Mouse (Mus musculus): Measurements from ENCODE around the gene Neurl4. TPM values are rescaled to one million over a fixed set of nuclear protein-coding genes. Genes with fewer than 3 reads are reported as not detected.

Gene Neurl4
- polyA plus RNA-seq, 1 experiment from 2014 or later: 13.8 TPM

GRCm38 (mm10) chr11:69908645-69909044 lies 7.8 kb downstream of the Neurl4 start:
- Histone ChIP-seq H3K4me2 (no peak overlapping the region), H3K9ac (no peak overlapping the region), H3K9me3 (no peaks in the 10 kb centered on the region), H3K36me3 (peaks cover 96% of the 10 kb centered on the region), H3K27me3 (no peaks in the 10 kb centered on the region), H3K27ac (replicated peaks) (no peak overlapping the region), H3K4me1 (replicated peaks) (peaks cover 10% of the 10 kb centered on the region), H3K4me3 (no peak overlapping the region)
- WGBS: 95% methylated on average over 11 of the region's 11 CpGs
- no peak for ATAC-seq (ENCODE audit: low read depth)

DNA sequence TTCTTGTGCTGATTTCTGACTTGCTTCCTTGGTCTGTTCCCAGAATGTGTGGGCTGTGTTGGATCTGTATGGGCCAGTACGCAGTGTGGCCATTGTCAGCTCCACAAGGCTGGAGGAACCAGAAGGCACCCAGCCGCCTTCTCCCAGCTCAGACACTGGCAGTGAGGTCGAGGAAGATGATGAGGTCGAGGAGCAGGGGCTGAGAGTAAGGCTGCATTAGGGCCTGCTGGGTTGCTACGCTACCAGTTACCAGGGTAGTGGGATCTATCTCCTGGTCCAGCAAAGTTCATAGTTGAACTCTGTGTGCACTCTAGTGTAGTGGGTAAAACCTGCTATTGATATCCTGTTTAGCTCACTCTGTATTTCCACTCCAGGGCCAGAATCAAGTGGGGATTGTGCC lies 8.3 kb downstream of the Neurl4 start:
- Histone ChIP-seq H3K9me3 (no peaks in the 10 kb centered on the region), H3K27ac (replicated peaks) (no peak overlapping the region), H3K4me3 (no peak overlapping the region), H3K27me3 (no peaks in the 10 kb centered on the region), H3K4me1 (replicated peaks) (peaks cover 11% of the 10 kb centered on the region), H3K36me3 (peaks cover 90% of the 10 kb centered on the region), H3K4me2 (no peak overlapping the region), H3K9ac (no peak overlapping the region)
- ATAC-seq (ENCODE audit: low read depth): no peak
- 94% methylated on average over 5 of the region's 5 CpGs for WGBS

GRCm38 (mm10) chr11:69910177-69910576 lies 9.3 kb downstream of the Neurl4 start:
- Histone ChIP-seq H3K9me3 (no peaks in the 10 kb centered on the region), H3K4me3 (no peak overlapping the region), H3K27me3 (no peaks in the 10 kb centered on the region), H3K36me3 (peaks cover 87% of the 10 kb centered on the region), H3K4me2 (no peak overlapping the region), H3K9ac (no peak overlapping the region), H3K27ac (replicated peaks) (no peak overlapping the region), H3K4me1 (replicated peaks) (peaks cover 20% of the 10 kb centered on the region)
- no peak for ATAC-seq (ENCODE audit: low read depth)
- WGBS: 90% methylated on average over 8 of the region's 8 CpGs

- Histone ChIP-seq H3K4me1 (replicated peaks) (peaks cover 28% of the 10 kb centered on the region), H3K27ac (replicated peaks) (no peak overlapping the region)
- WGBS: 93% methylated on average over 17 of the region's 17 CpGs
Measured at GRCm38 (mm10) chr11:69910781-69911560, 10.1 kb downstream of the Neurl4 start.

DNA sequence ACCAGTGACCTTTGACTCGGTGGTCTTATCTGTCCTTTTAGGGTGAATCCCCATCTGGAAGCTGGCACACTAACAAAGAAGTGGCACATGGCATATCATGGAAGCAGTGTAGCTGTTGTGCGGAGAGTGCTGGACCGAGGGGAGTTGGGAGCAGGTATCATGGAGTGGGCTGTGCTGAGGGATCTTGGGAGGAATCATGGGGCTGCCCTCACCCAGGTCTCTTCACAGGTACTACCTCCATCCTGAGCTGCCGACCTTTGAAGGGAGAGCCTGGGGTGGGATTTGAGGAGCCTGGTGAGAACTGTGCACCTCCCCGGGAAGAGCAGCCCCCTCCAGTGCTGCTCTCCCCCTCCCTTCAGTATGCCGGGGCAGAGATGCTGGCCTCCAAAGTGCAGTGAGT lies 10.8 kb downstream of the Neurl4 start:
- WGBS: 92% methylated on average over 6 of the region's 6 CpGs
- H3K4me3 ChIP-seq: no peak overlapping the region
- ATAC-seq (ENCODE audit: low read depth): no peak
- H3K9me3 ChIP-seq: no peaks in the 10 kb centered on the region
- H3K9ac ChIP-seq: no peak overlapping the region
- no peak overlapping the region for H3K27ac ChIP-seq (replicated peaks)
- no peaks in the 10 kb centered on the region for H3K27me3 ChIP-seq
- peaks cover 33% of the 10 kb centered on the region for H3K4me1 ChIP-seq (replicated peaks)
- H3K36me3 ChIP-seq: peaks cover 86% of the 10 kb centered on the region
- no peak overlapping the region for H3K4me2 ChIP-seq

More at GRCm38 (mm10) chr11:69910781-69911560, 10.1 kb downstream of the Neurl4 start:
- H3K27me3 ChIP-seq: no peaks in the 10 kb centered on the region
- peaks cover 86% of the 10 kb centered on the region for H3K36me3 ChIP-seq
- H3K9me3 ChIP-seq: no peaks in the 10 kb centered on the region
- H3K4me2 ChIP-seq: no peak overlapping the region
- no peak overlapping the region for H3K4me3 ChIP-seq
- no peak for ATAC-seq (ENCODE audit: low read depth)
- no peak overlapping the region for H3K9ac ChIP-seq

DNA sequence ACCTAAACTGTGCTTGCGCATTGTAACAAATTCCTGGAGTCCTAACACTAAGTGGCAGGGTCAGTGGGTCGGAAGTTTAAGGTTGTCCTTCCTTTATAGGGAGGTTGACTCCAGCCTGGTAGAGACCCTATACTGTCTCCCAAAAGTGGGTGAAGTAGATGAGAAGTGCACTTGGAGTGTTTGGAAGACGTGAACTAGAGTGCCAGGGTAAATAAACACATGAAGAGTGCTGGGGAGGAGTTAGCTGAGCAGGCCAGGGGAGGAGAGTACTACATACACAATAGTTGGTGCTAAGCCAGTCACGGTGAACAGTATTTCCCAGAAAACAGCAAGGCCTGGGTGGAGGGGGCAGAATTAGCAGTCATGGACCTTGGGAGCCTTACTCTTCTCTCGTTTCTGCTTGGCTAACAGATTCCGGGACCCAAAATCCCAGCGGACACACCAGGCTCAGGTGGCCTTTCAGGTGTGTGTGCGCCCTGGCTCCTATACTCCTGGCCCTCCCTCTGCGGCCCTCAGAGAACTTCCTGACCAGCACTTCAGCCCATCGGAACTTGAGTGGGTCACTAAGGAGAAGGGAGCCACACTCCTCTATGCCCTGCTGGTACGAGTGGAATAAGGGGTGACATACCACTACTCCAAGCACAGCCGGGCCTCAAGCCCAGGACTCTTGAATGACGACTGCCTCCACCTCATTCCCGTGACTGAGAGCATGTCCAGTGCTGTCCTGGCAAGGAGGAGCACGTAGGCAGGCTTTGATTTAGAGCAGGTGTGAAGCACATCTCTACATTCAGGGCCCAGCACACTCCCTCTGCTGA lies 12.1 kb downstream of the Neurl4 start:
- H3K4me1 ChIP-seq (replicated peaks): peaks cover 33% of the 10 kb centered on the region
- H3K36me3 ChIP-seq: peaks cover 86% of the 10 kb centered on the region
- H3K4me2 ChIP-seq: peak overlapping the region; percentile 100
- H3K27me3 ChIP-seq: no peaks in the 10 kb centered on the region
- H3K27ac ChIP-seq (replicated peaks): peak overlapping the region; percentile 90
- peak overlapping the region; percentile 89; the same call in 1 of the 2 replicates for H3K9ac ChIP-seq
- peak; percentile 32 for ATAC-seq (ENCODE audit: low read depth)
- H3K4me3 ChIP-seq: peak overlapping the region; percentile 93
- WGBS: 79% methylated on average over 15 of the region's 15 CpGs
- H3K9me3 ChIP-seq: no peaks in the 10 kb centered on the region

- WGBS: 1% methylated on average over 61 of the region's 61 CpGs
- Histone ChIP-seq H3K9ac (peak within 1 kb of the TSS; percentile 89), H3K9me3 (no peaks in the 10 kb centered on the region), H3K4me2 (peak within 1 kb of the TSS; percentile 100), H3K27ac (replicated peaks) (peak within 1 kb of the TSS; percentile 90), H3K36me3 (peaks cover 86% of the 10 kb centered on the region), H3K27me3 (no peaks in the 10 kb centered on the region), H3K4me3 (peak within 1 kb of the TSS; percentile 93), H3K4me1 (replicated peaks) (peaks cover 40% of the 10 kb centered on the region)
- peak; percentile 88 for ATAC-seq (ENCODE audit: low read depth)
Measured at GRCm38 (mm10) chr11:69913554-69914371, 12.9 kb downstream of the Neurl4 start, which contains the start of gene Gps2. Gps2 (plus strand) TSS chr11:69913888.

GRCm38 (mm10) chr11:69914372-69914764 lies 13.5 kb downstream of the Neurl4 start:
- Histone ChIP-seq H3K27ac (replicated peaks) (peak overlapping the region; percentile 90), H3K4me2 (peak overlapping the region; percentile 100), H3K9me3 (no peaks in the 10 kb centered on the region), H3K9ac (peak overlapping the region; percentile 89), H3K27me3 (no peaks in the 10 kb centered on the region), H3K4me1 (replicated peaks) (peaks cover 46% of the 10 kb centered on the region), H3K36me3 (peaks cover 86% of the 10 kb centered on the region), H3K4me3 (peak overlapping the region; percentile 93)
- no peak; the same call in none of the 2 replicates for ATAC-seq (ENCODE audit: low read depth)
- WGBS: 2% methylated on average over 17 of the region's 17 CpGs

DNA sequence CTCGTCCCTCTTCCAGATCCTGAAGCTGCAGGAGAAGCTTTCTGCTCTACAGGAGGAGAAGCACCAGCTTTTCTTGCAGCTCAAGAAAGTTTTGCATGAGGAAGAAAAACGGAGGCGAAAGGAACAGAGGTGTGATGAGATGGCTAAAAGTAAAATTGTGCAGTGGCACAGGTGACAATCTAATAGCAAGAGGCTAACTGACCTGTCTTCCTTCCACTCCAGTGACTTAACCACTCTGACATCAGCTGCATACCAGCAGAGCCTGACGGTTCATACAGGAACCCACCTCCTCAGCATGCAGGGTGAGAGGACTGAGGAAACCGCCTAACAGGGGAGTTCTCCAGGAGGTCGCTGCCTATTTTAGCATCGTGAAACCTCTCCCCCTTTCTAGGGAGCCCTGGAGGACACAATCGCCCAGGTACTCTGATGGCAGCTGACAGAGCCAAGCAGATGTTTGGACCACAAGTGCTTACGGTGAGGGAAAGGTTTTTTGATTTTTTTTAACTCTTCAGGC lies 14.1 kb downstream of the Neurl4 start:
- peaks cover 52% of the 10 kb centered on the region for H3K4me1 ChIP-seq (replicated peaks)
- no peaks in the 10 kb centered on the region for H3K9me3 ChIP-seq
- peak overlapping the region; percentile 93 for H3K4me3 ChIP-seq
- no peak overlapping the region for H3K27ac ChIP-seq (replicated peaks)
- peak overlapping the region; percentile 100 for H3K4me2 ChIP-seq
- WGBS: 40% methylated on average over 9 of the region's 9 CpGs
- peak overlapping the region; percentile 89 for H3K9ac ChIP-seq
- peaks cover 80% of the 10 kb centered on the region for H3K36me3 ChIP-seq
- no peak for ATAC-seq (ENCODE audit: low read depth)
- no peaks in the 10 kb centered on the region for H3K27me3 ChIP-seq

- no peak overlapping the region for H3K4me2 ChIP-seq
- H3K4me1 ChIP-seq (replicated peaks): peaks cover 55% of the 10 kb centered on the region
- no peaks in the 10 kb centered on the region for H3K27me3 ChIP-seq
- WGBS: 67% methylated on average over 5 of the region's 5 CpGs
- H3K4me3 ChIP-seq: no peak overlapping the region
- no peak overlapping the region for H3K27ac ChIP-seq (replicated peaks)
- H3K9me3 ChIP-seq: no peaks in the 10 kb centered on the region
- no peak for ATAC-seq (ENCODE audit: low read depth)
- H3K9ac ChIP-seq: no peak overlapping the region
- H3K36me3 ChIP-seq: peaks cover 70% of the 10 kb centered on the region
Measured at GRCm38 (mm10) chr11:69915667-69916627, 15.1 kb downstream of the Neurl4 start.

Measured in neural tube, embryonic 13.5 days (tissue).